Mouse (Mus musculus): Measurements from ENCODE around the gene Ppp1r9a. TPM values are rescaled to one million over a fixed set of nuclear protein-coding genes. Genes with fewer than 3 reads are reported as not detected.
A peak's percentile ranks its signal among the peaks of the same experiment; 100 is the strongest.

The Ppp1r9a gene
- polyA plus RNA-seq, 1 experiment: 38.1 TPM

- Histone ChIP-seq H3K9me3 (replicated peaks; ENCODE audit: control insufficient read depth, insufficient read depth, low read length, poor library complexity, severe bottlenecking) (peaks cover 9% of the 10 kb centered on the region), H3K4me1 (ENCODE audit: control insufficient read depth, insufficient read depth, low read length) (peaks cover 1% of the 10 kb centered on the region), H3K27me3 (ENCODE audit: control insufficient read depth, insufficient read depth, low read length, poor library complexity, severe bottlenecking) (no peaks in the 10 kb centered on the region), H3K9ac (ENCODE audit: low read depth, poor library complexity, severe bottlenecking) (no peak overlapping the region), H3K27ac (ENCODE audit: insufficient read depth, low read length) (peak overlapping the region; percentile 91), H3K36me3 (ENCODE audit: control insufficient read depth, insufficient read depth, low read length, poor library complexity, severe bottlenecking) (no peaks in the 10 kb centered on the region), H3K4me3 (ENCODE audit: low read depth, low read length) (no peak overlapping the region)
- TF ChIP-seq CTCF (IDR thresholded peaks at IDR 0.05; ENCODE audit: low read depth, low read length) (no peak), POLR2A (IDR thresholded peaks at IDR 0.05; ENCODE audit: insufficient read depth, low read length) (no peak), EP300 (IDR thresholded peaks at IDR 0.05; ENCODE audit: insufficient read depth, low read depth, low read length) (no peak)
Observed at GRCm38 (mm10) chr6:4992308-4992707, 89.6 kb downstream of the Ppp1r9a start.

GRCm38 (mm10) chr6:4993600-4994160 lies 91.0 kb downstream of the Ppp1r9a start:
- Histone ChIP-seq H3K36me3 (ENCODE audit: control insufficient read depth, insufficient read depth, low read length, poor library complexity, severe bottlenecking) (no peaks in the 10 kb centered on the region), H3K9me3 (replicated peaks; ENCODE audit: control insufficient read depth, insufficient read depth, low read length, poor library complexity, severe bottlenecking) (peaks cover 9% of the 10 kb centered on the region), H3K4me3 (ENCODE audit: low read depth, low read length) (no peak overlapping the region), H3K4me1 (ENCODE audit: control insufficient read depth, insufficient read depth, low read length) (peaks cover 1% of the 10 kb centered on the region), H3K9ac (ENCODE audit: low read depth, poor library complexity, severe bottlenecking) (no peak overlapping the region), H3K27ac (ENCODE audit: insufficient read depth, low read length) (no peak overlapping the region), H3K27me3 (ENCODE audit: control insufficient read depth, insufficient read depth, low read length, poor library complexity, severe bottlenecking) (no peaks in the 10 kb centered on the region)
- TF ChIP-seq POLR2A (IDR thresholded peaks at IDR 0.05; ENCODE audit: insufficient read depth, low read length): no peak
- TF ChIP-seq EP300 (IDR thresholded peaks at IDR 0.05; ENCODE audit: insufficient read depth, low read depth, low read length): no peak
- no peak for TF ChIP-seq CTCF (IDR thresholded peaks at IDR 0.05; ENCODE audit: low read depth, low read length)

- Histone ChIP-seq H3K36me3 (ENCODE audit: control insufficient read depth, insufficient read depth, low read length, poor library complexity, severe bottlenecking) (no peaks in the 10 kb centered on the region), H3K9me3 (replicated peaks; ENCODE audit: control insufficient read depth, insufficient read depth, low read length, poor library complexity, severe bottlenecking) (peaks cover 9% of the 10 kb centered on the region), H3K4me3 (ENCODE audit: low read depth, low read length) (no peak overlapping the region), H3K27me3 (ENCODE audit: control insufficient read depth, insufficient read depth, low read length, poor library complexity, severe bottlenecking) (no peaks in the 10 kb centered on the region), H3K9ac (ENCODE audit: low read depth, poor library complexity, severe bottlenecking) (no peak overlapping the region), H3K4me1 (ENCODE audit: control insufficient read depth, insufficient read depth, low read length) (peaks cover 4% of the 10 kb centered on the region), H3K27ac (ENCODE audit: insufficient read depth, low read length) (no peak overlapping the region)
- TF ChIP-seq EP300 (IDR thresholded peaks at IDR 0.05; ENCODE audit: insufficient read depth, low read depth, low read length) (no peak), CTCF (IDR thresholded peaks at IDR 0.05; ENCODE audit: low read depth, low read length) (no peak), POLR2A (IDR thresholded peaks at IDR 0.05; ENCODE audit: insufficient read depth, low read length) (no peak)
Observed at GRCm38 (mm10) chr6:4994161-4994919, 91.6 kb downstream of the Ppp1r9a start.

- no peaks in the 10 kb centered on the region for H3K36me3 ChIP-seq (ENCODE audit: control insufficient read depth, insufficient read depth, low read length, poor library complexity, severe bottlenecking)
- H3K4me3 ChIP-seq (ENCODE audit: low read depth, low read length): no peak overlapping the region
- no peak overlapping the region for H3K27ac ChIP-seq (ENCODE audit: insufficient read depth, low read length)
- no peak for TF ChIP-seq POLR2A (IDR thresholded peaks at IDR 0.05; ENCODE audit: insufficient read depth, low read length)
- TF ChIP-seq EP300 (IDR thresholded peaks at IDR 0.05; ENCODE audit: insufficient read depth, low read depth, low read length): no peak
- TF ChIP-seq CTCF (IDR thresholded peaks at IDR 0.05; ENCODE audit: low read depth, low read length): no peak
- H3K4me1 ChIP-seq (ENCODE audit: control insufficient read depth, insufficient read depth, low read length): peaks cover 4% of the 10 kb centered on the region
- H3K9me3 ChIP-seq (replicated peaks; ENCODE audit: control insufficient read depth, insufficient read depth, low read length, poor library complexity, severe bottlenecking): peaks cover 1% of the 10 kb centered on the region; the same call in 1 of the 2 replicates
- H3K27me3 ChIP-seq (ENCODE audit: control insufficient read depth, insufficient read depth, low read length, poor library complexity, severe bottlenecking): no peaks in the 10 kb centered on the region
- H3K9ac ChIP-seq (ENCODE audit: low read depth, poor library complexity, severe bottlenecking): no peak overlapping the region
Observed at GRCm38 (mm10) chr6:4997599-4997998, 94.9 kb downstream of the Ppp1r9a start.

GRCm38 (mm10) chr6:4998929-4999328 lies 96.2 kb downstream of the Ppp1r9a start:
- Histone ChIP-seq H3K36me3 (ENCODE audit: control insufficient read depth, insufficient read depth, low read length, poor library complexity, severe bottlenecking) (no peaks in the 10 kb centered on the region), H3K4me1 (ENCODE audit: control insufficient read depth, insufficient read depth, low read length) (peaks cover 3% of the 10 kb centered on the region), H3K9me3 (replicated peaks; ENCODE audit: control insufficient read depth, insufficient read depth, low read length, poor library complexity, severe bottlenecking) (no peaks in the 10 kb centered on the region), H3K27me3 (ENCODE audit: control insufficient read depth, insufficient read depth, low read length, poor library complexity, severe bottlenecking) (no peaks in the 10 kb centered on the region), H3K4me3 (ENCODE audit: low read depth, low read length) (no peak overlapping the region), H3K9ac (ENCODE audit: low read depth, poor library complexity, severe bottlenecking) (no peak overlapping the region), H3K27ac (ENCODE audit: insufficient read depth, low read length) (no peak overlapping the region)
- TF ChIP-seq CTCF (IDR thresholded peaks at IDR 0.05; ENCODE audit: low read depth, low read length) (no peak), POLR2A (IDR thresholded peaks at IDR 0.05; ENCODE audit: insufficient read depth, low read length) (no peak)

- no peaks in the 10 kb centered on the region for H3K9me3 ChIP-seq (replicated peaks; ENCODE audit: control insufficient read depth, insufficient read depth, low read length, poor library complexity, severe bottlenecking)
- H3K36me3 ChIP-seq (ENCODE audit: control insufficient read depth, insufficient read depth, low read length, poor library complexity, severe bottlenecking): no peaks in the 10 kb centered on the region
- H3K27me3 ChIP-seq (ENCODE audit: control insufficient read depth, insufficient read depth, low read length, poor library complexity, severe bottlenecking): no peaks in the 10 kb centered on the region
- no peak overlapping the region for H3K27ac ChIP-seq (ENCODE audit: insufficient read depth, low read length)
- no peak overlapping the region for H3K4me3 ChIP-seq (ENCODE audit: low read depth, low read length)
- no peak for TF ChIP-seq EP300 (IDR thresholded peaks at IDR 0.05; ENCODE audit: insufficient read depth, low read depth, low read length)
- no peak for TF ChIP-seq CTCF (IDR thresholded peaks at IDR 0.05; ENCODE audit: low read depth, low read length)
- TF ChIP-seq POLR2A (IDR thresholded peaks at IDR 0.05; ENCODE audit: insufficient read depth, low read length): no peak
- peaks cover 3% of the 10 kb centered on the region for H3K4me1 ChIP-seq (ENCODE audit: control insufficient read depth, insufficient read depth, low read length)
- no peak overlapping the region for H3K9ac ChIP-seq (ENCODE audit: low read depth, poor library complexity, severe bottlenecking)
Observed at GRCm38 (mm10) chr6:5000788-5001187, 98.1 kb downstream of the Ppp1r9a start.

Data from ES-Bruce4 (cell line).